ENCODE assay signal across 10 mouse cellular contexts in genomic region chr14:79180078-79180730, GRCm38 (mm10).
A peak's percentile ranks its signal among the peaks of the same experiment; 100 is the strongest.
DNase-seq lines count a peak whose midpoint lies in the region; ATAC-seq lines count a peak whose summit lies in the region.
"Had no signal": no experiment of that assay in that cellular context is flagged by ENCODE, and none has a peak within 500 bp of the region (broad histone marks: within the 10 kb centered on the region; RNA-seq: fewer than 3 reads in every experiment).

No protein-coding gene starts in this region.

- H3K4me3 ChIP-seq in lung, embryonic 16.5 days (ENCODE audit: low read length) = no peak overlapping the region
- H3K4me3 ChIP-seq in embryonic facial prominence, embryonic 12.5 days = no peak overlapping the region
- H3K4me3 ChIP-seq in kidney, embryonic 16.5 days (ENCODE audit: low read length) = no peak overlapping the region
- no peak overlapping the region for H3K4me3 ChIP-seq in midbrain, embryonic 14.5 days (replicated peaks; ENCODE audit: low read depth, low read length)

- peak; percentile 71 for ATAC-seq in lung, embryonic 16.5 days (ENCODE audit: low read depth)
- ATAC-seq in embryonic facial prominence, embryonic 12.5 days (ENCODE audit: insufficient number of reproducible peaks, insufficient read depth, low FRiP score, low TSS enrichment) = peak; percentile 64; the same call in 1 of the 2 replicates
- no peak for ATAC-seq in kidney, embryonic 16.5 days (ENCODE audit: low FRiP score, low TSS enrichment)
- no peak for ATAC-seq in megakaryocyte, adult 5-6 weeks (ENCODE audit: poor library complexity, severe bottlenecking)
- no peak for ATAC-seq in midbrain, embryonic 14.5 days (ENCODE audit: low FRiP score, low TSS enrichment)

- H3K27ac ChIP-seq in lung, embryonic 16.5 days (ENCODE audit: low read length) = peak overlapping the region; percentile 61
- H3K27ac ChIP-seq in embryonic facial prominence, embryonic 12.5 days = peak overlapping the region; percentile 52
- peak overlapping the region; percentile 54 for H3K27ac ChIP-seq in kidney, embryonic 16.5 days (ENCODE audit: low read length)
- H3K27ac ChIP-seq in midbrain, embryonic 14.5 days (replicated peaks; ENCODE audit: low read depth, low read length) = no peak overlapping the region

- no peak overlapping the region for H3K4me2 ChIP-seq in lung, embryonic 16.5 days (ENCODE audit: low read depth, low read length)
- H3K4me2 ChIP-seq in embryonic facial prominence, embryonic 12.5 days (replicated peaks) = no peak overlapping the region
- H3K4me2 ChIP-seq in kidney, embryonic 16.5 days (replicated peaks; ENCODE audit: low read depth, low read length) = no peak overlapping the region
- no peak overlapping the region for H3K4me2 ChIP-seq in midbrain, embryonic 14.5 days (ENCODE audit: low read length)

- no peak overlapping the region for H3K9ac ChIP-seq in lung, embryonic 16.5 days (ENCODE audit: low read length)
- H3K9ac ChIP-seq in embryonic facial prominence, embryonic 12.5 days = no peak overlapping the region
- H3K9ac ChIP-seq in kidney, embryonic 16.5 days (replicated peaks; ENCODE audit: low read length) = no peak overlapping the region
- H3K9ac ChIP-seq in midbrain, embryonic 14.5 days (replicated peaks; ENCODE audit: low read length) = no peak overlapping the region

- no peak for DNase-seq in lung, postnatal 36 days
- DNase-seq in thymus, postnatal 10 days (ENCODE audit: low spot score in 2 of 2) = peak; percentile 57
- DNase-seq in adrenal gland, postnatal 36 days = no peak
- no peak for DNase-seq in midbrain, embryonic 14.5 days
- DNase-seq: adrenal gland, postnatal 10 days; gastrocnemius, postnatal 14 days had no signal

- H3K9me3 ChIP-seq in lung, embryonic 16.5 days (ENCODE audit: control insufficient read depth, low read length) = no peaks in the 10 kb centered on the region; the same call in 1 of the 2 replicates
- no peaks in the 10 kb centered on the region for H3K9me3 ChIP-seq in embryonic facial prominence, embryonic 12.5 days
- peaks cover 3% of the 10 kb centered on the region; the same call in 1 of the 2 replicates for H3K9me3 ChIP-seq in kidney, embryonic 16.5 days (ENCODE audit: low read length)
- H3K9me3 ChIP-seq in midbrain, embryonic 14.5 days (ENCODE audit: control insufficient read depth, low read length) = no peaks in the 10 kb centered on the region

- 43% methylated on average over 12 of the region's 12 CpGs for WGBS in lung, embryonic 16.5 days
- 46% methylated on average over 12 of the region's 12 CpGs for WGBS in embryonic facial prominence, embryonic 12.5 days
- WGBS in kidney, embryonic 16.5 days = 29% methylated on average over 12 of the region's 12 CpGs
- 76% methylated on average over 12 of the region's 12 CpGs for WGBS in midbrain, embryonic 14.5 days

- peaks cover 4% of the 10 kb centered on the region; the same call in 1 of the 2 replicates for H3K4me1 ChIP-seq in lung, embryonic 16.5 days (replicated peaks; ENCODE audit: control insufficient read depth, insufficient read depth, low read length)
- peaks cover 23% of the 10 kb centered on the region; the same call in 1 of the 2 replicates for H3K4me1 ChIP-seq in embryonic facial prominence, embryonic 12.5 days
- peaks cover 13% of the 10 kb centered on the region for H3K4me1 ChIP-seq in kidney, embryonic 16.5 days (ENCODE audit: insufficient read depth, low read length)
- H3K4me1 ChIP-seq in midbrain, embryonic 14.5 days (ENCODE audit: control insufficient read depth, insufficient read depth, low read length) = peaks cover 3% of the 10 kb centered on the region; the same call in 1 of the 2 replicates

- H3K27me3 ChIP-seq in lung, embryonic 16.5 days (ENCODE audit: control insufficient read depth, insufficient read depth, low read depth, low read length) = no peaks in the 10 kb centered on the region
- no peaks in the 10 kb centered on the region for H3K27me3 ChIP-seq in embryonic facial prominence, embryonic 12.5 days
- H3K27me3 ChIP-seq in kidney, embryonic 16.5 days (ENCODE audit: insufficient read depth, low read length) = no peaks in the 10 kb centered on the region
- H3K27me3 ChIP-seq in midbrain, embryonic 14.5 days (ENCODE audit: control insufficient read depth, insufficient read depth, low read length) = no peaks in the 10 kb centered on the region

- peaks cover 2% of the 10 kb centered on the region; the same call in 1 of the 2 replicates for H3K36me3 ChIP-seq in lung, embryonic 16.5 days (ENCODE audit: control insufficient read depth, insufficient read depth, low read length)
- no peaks in the 10 kb centered on the region for H3K36me3 ChIP-seq in embryonic facial prominence, embryonic 12.5 days
- H3K36me3 ChIP-seq in kidney, embryonic 16.5 days (ENCODE audit: insufficient read depth, low read length) = peaks cover 6% of the 10 kb centered on the region
- no peaks in the 10 kb centered on the region for H3K36me3 ChIP-seq in midbrain, embryonic 14.5 days (ENCODE audit: control insufficient read depth, insufficient read depth, low read length)

Comparison
In these comparisons a context has a peak if more than half of its experiments do, and no peak if none do; other contexts are left out.
1. ATAC-seq: peak in lung, embryonic 16.5 days (single experiment) and embryonic facial prominence, embryonic 12.5 days (single experiment); none in kidney, embryonic 16.5 days (single experiment), megakaryocyte, adult 5-6 weeks (single experiment) and midbrain, embryonic 14.5 days (single experiment).
2. DNase-seq: peak in thymus, postnatal 10 days (2 of 2); none in lung, postnatal 36 days (single experiment), adrenal gland, postnatal 36 days (0 of 2) and midbrain, embryonic 14.5 days (single experiment).